Mouse (Mus musculus): ENCODE measurements around the gene Thoc5.

Gene Thoc5

GRCm38 (mm10) chr11:4974376-4975122, 79.4 kb downstream of the Thoc5 start:
- no peak for ATAC-seq (ENCODE audit: low TSS enrichment)

DNA sequence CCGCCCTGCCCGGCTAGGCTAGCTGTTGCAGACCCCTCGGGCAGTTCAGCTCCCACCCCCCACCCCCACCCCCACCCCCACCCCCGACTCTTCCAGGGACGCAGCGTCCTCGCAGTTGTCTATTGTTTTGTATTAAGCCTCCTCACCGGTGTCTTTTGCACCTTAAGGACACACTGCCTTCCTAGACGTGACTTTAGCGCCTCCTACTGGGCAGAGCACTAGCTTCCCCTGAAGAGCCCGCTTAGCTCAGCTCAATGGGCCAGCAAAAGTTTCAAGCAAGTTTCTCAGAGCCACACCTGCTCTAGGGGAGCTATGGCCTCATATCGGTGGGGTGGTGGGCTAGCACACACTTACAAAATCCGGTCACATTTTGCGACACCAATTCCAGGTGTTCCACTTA, 80.5 kb downstream of the Thoc5 start:
- 0 out of 2 replicates have a peak, but pooled peaks have one; percentile 54 for ATAC-seq (ENCODE audit: low TSS enrichment)

Measured in frontal cortex, adult (tissue).